Mouse (Mus musculus) hindbrain, embryonic 16.5 days (tissue): ENCODE results near the gene Nos2. TPM values are rescaled to one million over a fixed set of nuclear protein-coding genes. Genes with fewer than 3 reads are reported as not detected.
"Not testable (repeated sequence)": the region's sequence is repeated elsewhere in the genome, so short reads cannot be mapped to it uniquely, and the experiment has no call there.

Experiments used
- ATAC-seq: fragments of 200-750 bp; cut with Nextera tagmentation; 2 replicates; pipeline ENCODE4 v1.8.0; 2017; ENCODE audit warnings: moderate TSS enrichment, moderate library complexity
- H3K27ac ChIP-seq: fragments of 300-500 bp; sonication (generic); 2 replicates; pipeline ENCODE4 v1.5.1; 2014; ENCODE audit warnings: low read depth, mild to moderate bottlenecking, control low read depth, low read length, moderate library complexity
- H3K27me3 ChIP-seq: fragments of 300-500 bp; sonication (generic); replicated peaks from 2 replicates; pipeline ENCODE4 v1.6.1; 2014; ENCODE audit warnings: low read length; ENCODE audit not compliant: control insufficient read depth, insufficient read depth
- H3K36me3 ChIP-seq: fragments of 300-500 bp; sonication (generic); 2 replicates; pipeline ENCODE4 v1.6.1; 2014; ENCODE audit warnings: mild to moderate bottlenecking, low read length, moderate library complexity, mixed read lengths; ENCODE audit not compliant: control insufficient read depth, insufficient read depth
- H3K4me1 ChIP-seq: fragments of 300-500 bp; sonication (generic); 2 replicates; pipeline ENCODE4 v1.6.1; 2014; ENCODE audit warnings: low read depth, low read length; ENCODE audit not compliant: control insufficient read depth, insufficient read depth
- H3K4me2 ChIP-seq: fragments of 300-500 bp; sonication (generic); 2 replicates; pipeline ENCODE4 v1.6.1; 2014; ENCODE audit warnings: mild to moderate bottlenecking, low read length, control low read depth, moderate library complexity
- H3K4me3 ChIP-seq: fragments of 300-500 bp; sonication (generic); 2 replicates; pipeline ENCODE4 v1.5.1; 2014; ENCODE audit warnings: mild to moderate bottlenecking, low read length, control low read depth, moderate library complexity
- H3K9ac ChIP-seq: fragments of 300-500 bp; sonication (generic); 2 replicates; pipeline ENCODE4 v1.6.1; 2014; ENCODE audit warnings: low read depth, mild to moderate bottlenecking, control low read depth, low read length, moderate library complexity
- H3K9me3 ChIP-seq: fragments of 300-500 bp; sonication (generic); 2 replicates; pipeline ENCODE4 v1.6.1; 2014; ENCODE audit warnings: mild to moderate bottlenecking, low read length, moderate library complexity; ENCODE audit not compliant: control insufficient read depth
- WGBS: fragments of 180-500 bp; shearing (Covaris S2); extraction: QIAGEN DNeasy Blood & Tissue Kit; methylation state at CpG from one replicate; pipeline ENCODE4 v1.1.7; 2014; 5-methylcytosine and 5-hydroxymethylcytosine counted together
- polyA plus RNA-seq: library from polyadenylated mRNA; unstranded; fragments of >200 nt; fragmentation: Nextera tagmentation; extraction: Ambion mirVana; gene quantifications from 2 replicates; pipeline ENCODE4 v1.2.1, GENCODE M21; 2015

The Nos2 gene
- polyA plus RNA-seq, 1 experiment from 2014 or later = 0.96 TPM

DNA sequence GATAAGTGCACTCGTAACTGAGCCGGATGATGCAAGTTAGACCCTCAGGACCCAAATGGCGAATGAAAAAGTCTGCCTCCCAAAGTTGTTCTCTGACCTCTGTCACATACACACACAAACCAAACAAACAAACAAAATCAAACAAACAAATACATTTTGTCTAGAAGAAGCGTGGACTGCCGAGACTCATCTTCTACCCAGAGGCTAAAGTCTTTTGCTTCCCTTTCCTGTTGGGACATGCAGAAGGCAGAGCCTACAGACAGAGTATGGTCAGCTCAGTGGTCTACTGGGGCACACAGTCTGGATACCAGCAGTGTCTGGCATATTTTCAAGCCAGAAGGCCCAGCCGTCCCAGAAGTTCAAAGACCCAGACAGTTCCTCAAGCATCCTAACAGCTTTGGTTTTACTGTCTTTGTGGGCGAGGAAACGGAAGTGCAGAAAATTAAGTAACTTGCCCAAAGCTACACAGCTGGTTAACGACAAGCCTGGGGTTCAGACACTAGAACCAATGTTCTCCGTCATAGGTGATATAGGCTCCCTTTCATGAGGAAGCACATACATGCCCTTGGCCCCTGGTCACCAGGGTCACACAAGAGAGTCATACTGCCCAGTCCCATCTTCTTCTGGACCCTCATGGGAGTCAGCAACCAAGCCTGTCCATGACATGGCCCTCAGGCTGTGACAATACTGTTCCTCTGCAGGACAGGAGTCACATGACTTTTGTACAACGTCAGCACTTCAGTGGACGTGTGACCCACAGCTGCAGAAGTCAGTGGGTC lies 62.1 kb downstream of the Nos2 start:
- Histone ChIP-seq H3K27ac (no peak overlapping the region), H3K4me1 (no peaks in the 10 kb centered on the region), H3K4me3 (no peak overlapping the region), H3K4me2 (no peak overlapping the region), H3K9me3 (no peaks in the 10 kb centered on the region), H3K27me3 (no peaks in the 10 kb centered on the region), H3K36me3 (no peaks in the 10 kb centered on the region), H3K9ac (no peak overlapping the region)
- WGBS = 86% methylated on average over 12 of the region's 12 CpGs
- ATAC-seq = no peak

DNA sequence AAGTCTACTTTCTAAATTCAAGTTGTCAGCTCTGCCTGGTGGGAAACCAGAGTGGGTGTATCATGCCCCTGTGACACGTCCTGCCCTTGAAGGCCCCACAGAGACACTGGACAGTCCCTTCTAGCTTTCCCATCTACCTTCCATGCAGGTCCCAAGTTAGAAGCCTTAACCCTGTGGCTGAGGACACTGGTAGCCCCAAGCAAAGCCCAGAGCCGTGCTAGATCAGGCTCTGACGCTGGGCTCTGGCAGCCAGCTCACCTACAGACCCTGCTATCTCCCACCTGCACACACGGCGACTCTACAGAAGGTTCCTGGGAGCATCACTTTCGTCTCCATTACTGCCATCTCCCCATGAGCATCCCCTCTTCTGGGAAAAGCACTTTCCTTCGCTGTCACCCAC lies 63.0 kb downstream of the Nos2 start:
- H3K4me1 ChIP-seq = no peaks in the 10 kb centered on the region
- no peak for ATAC-seq
- no peaks in the 10 kb centered on the region for H3K9me3 ChIP-seq
- WGBS = 79% methylated on average over 7 of the region's 7 CpGs
- H3K27ac ChIP-seq = no peak overlapping the region
- H3K9ac ChIP-seq = no peak overlapping the region
- no peak overlapping the region for H3K4me3 ChIP-seq
- no peaks in the 10 kb centered on the region for H3K27me3 ChIP-seq
- no peaks in the 10 kb centered on the region for H3K36me3 ChIP-seq
- no peak overlapping the region for H3K4me2 ChIP-seq

- Histone ChIP-seq H3K27ac (no peak within 1 kb of the TSS), H3K4me3 (no peak within 1 kb of the TSS; the same call in 1 of the 2 replicates), H3K9me3 (no peaks in the 10 kb centered on the region), H3K9ac (no peak within 1 kb of the TSS), H3K27me3 (no peaks in the 10 kb centered on the region), H3K4me1 (no peaks in the 10 kb centered on the region), H3K36me3 (no peaks in the 10 kb centered on the region), H3K4me2 (peak within 1 kb of the TSS; percentile 15; the same call in 1 of the 2 replicates)
- no peak for ATAC-seq
- WGBS = 71% methylated on average over 10 of the region's 10 CpGs
Observed at GRCm38 (mm10) chr11:78984483-78985177, 64.0 kb downstream of the Nos2 start, which contains the start of gene Lgals9. Gene Lgals9, minus strand, starts transcription at chr11:78984946.

GRCm38 (mm10) chr11:78985505-78985904 lies 64.9 kb downstream of the Nos2 start:
- H3K9ac ChIP-seq = no peak overlapping the region
- H3K4me2 ChIP-seq = no peak overlapping the region
- H3K27ac ChIP-seq = no peak overlapping the region
- H3K27me3 ChIP-seq = no peaks in the 10 kb centered on the region
- H3K4me1 ChIP-seq = no peaks in the 10 kb centered on the region
- H3K9me3 ChIP-seq = 0 out of 2 replicates have a peak, but pooled peaks cover 2% of the 10 kb centered on the region
- no peaks in the 10 kb centered on the region for H3K36me3 ChIP-seq
- no peak overlapping the region for H3K4me3 ChIP-seq
- ATAC-seq = no peak

- Histone ChIP-seq H3K9me3 (peaks cover 2% of the 10 kb centered on the region; the same call in 1 of the 2 replicates), H3K4me3 (no peak overlapping the region), H3K36me3 (no peaks in the 10 kb centered on the region), H3K4me1 (no peaks in the 10 kb centered on the region), H3K4me2 (no peak overlapping the region), H3K27me3 (no peaks in the 10 kb centered on the region), H3K27ac (no peak overlapping the region), H3K9ac (no peak overlapping the region)
- 94% methylated on average over 10 of the region's 10 CpGs for WGBS
- ATAC-seq = no peak
Observed at GRCm38 (mm10) chr11:78986311-78987002, 65.9 kb downstream of the Nos2 start.

- H3K4me3 ChIP-seq, H3K36me3 ChIP-seq, H3K27me3 ChIP-seq, H3K9me3 ChIP-seq, H3K27ac ChIP-seq, H3K4me2 ChIP-seq, H3K9ac ChIP-seq, ATAC-seq, H3K4me1 ChIP-seq: not testable (repeated sequence)
- WGBS = 94% methylated on average over 11 of the region's 11 CpGs
Observed at GRCm38 (mm10) chr11:78989206-78989605, 68.6 kb downstream of the Nos2 start.

- H3K4me1 ChIP-seq = no peaks in the 10 kb centered on the region
- no peaks in the 10 kb centered on the region for H3K27me3 ChIP-seq
- H3K36me3 ChIP-seq = no peaks in the 10 kb centered on the region
- H3K4me3 ChIP-seq = no peak overlapping the region
- no peak overlapping the region for H3K4me2 ChIP-seq
- H3K9me3 ChIP-seq = peaks cover 2% of the 10 kb centered on the region; the same call in 1 of the 2 replicates
- no peak for ATAC-seq
- no peak overlapping the region for H3K9ac ChIP-seq
- 89% methylated on average over 9 of the region's 9 CpGs for WGBS
- H3K27ac ChIP-seq = no peak overlapping the region
Observed at GRCm38 (mm10) chr11:78990096-78990495, 69.5 kb downstream of the Nos2 start.

DNA sequence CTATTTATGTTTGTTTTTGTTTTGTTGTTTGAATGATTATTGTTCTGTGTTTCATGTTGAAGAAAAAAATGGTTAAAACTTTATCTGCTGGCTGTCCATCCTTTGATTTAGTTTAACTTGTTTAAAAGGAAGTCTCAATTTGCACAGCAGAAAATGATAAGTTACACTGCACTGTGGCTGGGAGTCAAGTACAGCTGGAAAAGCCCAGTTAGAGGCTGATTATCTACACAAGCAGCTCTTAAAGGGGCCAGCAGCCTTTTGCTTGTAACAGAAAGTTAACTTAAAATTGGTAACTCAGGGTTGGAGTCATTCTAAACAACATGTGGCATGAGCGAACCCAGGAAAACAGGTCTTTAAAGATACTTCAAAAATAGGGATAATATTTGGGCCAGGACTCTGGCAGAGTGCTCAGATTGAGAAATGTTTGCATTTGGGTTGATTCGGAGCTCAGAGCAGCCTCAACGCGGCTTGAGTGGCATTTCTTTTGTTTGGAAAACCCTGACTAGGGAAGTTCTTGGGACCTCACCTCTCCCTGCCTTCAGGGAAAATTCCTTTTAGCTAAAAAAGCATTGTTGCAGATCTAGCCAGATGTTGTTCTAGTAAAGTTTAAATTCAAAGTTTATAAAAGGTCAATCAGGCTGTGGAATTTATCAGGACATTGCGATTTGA lies 70.4 kb downstream of the Nos2 start:
- not testable (repeated sequence) for H3K9ac ChIP-seq, H3K9me3 ChIP-seq, H3K27me3 ChIP-seq, H3K27ac ChIP-seq, H3K36me3 ChIP-seq, H3K4me1 ChIP-seq, H3K4me2 ChIP-seq, ATAC-seq, H3K4me3 ChIP-seq
- 80% methylated on average over 5 of the region's 5 CpGs for WGBS
